Mouse (Mus musculus) spleen, adult 2 months (tissue): ENCODE results near the gene Atf1.

ENCODE experiments used
- CTCF ChIP-seq: fragments of 200-500 bp; IDR thresholded peaks from 2 replicates; pipeline ENCODE4 v1.5.1; 2011; ENCODE audit warnings: mild to moderate bottlenecking, inconsistent platforms; ENCODE audit not compliant: insufficient read depth, insufficient read length, insufficient replicate concordance; ENCODE audit errors: extremely low read depth
- POLR2A ChIP-seq: fragments of 200-500 bp; IDR thresholded peaks from 2 replicates; pipeline ENCODE4 v1.6.1; 2011; ENCODE audit warnings: low read depth, low read length, inconsistent platforms

- TF ChIP-seq POLR2A (no peak), CTCF (no peak)
Observed at GRCm38 (mm10) chr15:100179685-100180084, 47.9 kb upstream of the Atf1 start.
